Mouse (Mus musculus): Measurements from ENCODE around the gene Pitpnm1.

- no peak for TF ChIP-seq CTCF (IDR thresholded peaks at IDR 0.05; ENCODE audit: insufficient read depth, low read depth, low read length)
- TF ChIP-seq POLR2A (IDR thresholded peaks at IDR 0.05; ENCODE audit: insufficient read depth, low read depth, low read length): no peak
Observed at GRCm38 (mm10) chr19:4153232-4153654, 53.4 kb downstream of the Pitpnm1 start, which contains the start of gene Ptprcap.

Measured in olfactory bulb, adult 2 months (tissue).